Mouse (Mus musculus) liver, adult (tissue): Measurements from ENCODE around the gene Gm8334.
"Not testable (repeated sequence)": the region's sequence is repeated elsewhere in the genome, so short reads cannot be mapped to it uniquely, and the experiment has no call there.

Experiments
- GATA4 ChIP-seq: IDR thresholded peaks from 2 replicates; pipeline ENCODE4 v1.6.1; 2014; ENCODE audit warnings: mild to moderate bottlenecking, low read length; ENCODE audit not compliant: insufficient replicate concordance

Gm8334 gene

DNA sequence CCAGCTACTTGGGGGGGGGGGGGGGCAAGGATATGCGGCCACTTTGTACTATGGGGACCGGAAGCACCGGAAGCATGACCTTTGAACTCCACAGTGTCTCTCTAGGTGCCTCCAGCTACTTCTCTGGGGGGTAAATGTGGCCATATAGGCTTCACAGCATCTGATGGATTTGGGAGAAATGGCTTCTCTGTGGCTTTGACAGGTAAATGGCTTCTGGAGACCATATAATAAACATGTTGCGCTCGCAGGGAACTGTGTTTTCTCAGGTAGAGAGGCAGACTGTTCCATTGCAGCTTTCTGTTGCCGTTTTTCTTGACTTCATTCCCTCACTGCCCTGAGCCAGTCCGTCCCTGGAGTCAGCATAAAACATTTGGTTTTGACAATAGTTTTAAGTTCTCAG lies at the start of gene Gm8334:
Gene Gm8334 (minus strand): TSS at position 101 of the 400 bp plus-strand sequence.
- TF ChIP-seq GATA4, result not testable (repeated sequence)

DNA sequence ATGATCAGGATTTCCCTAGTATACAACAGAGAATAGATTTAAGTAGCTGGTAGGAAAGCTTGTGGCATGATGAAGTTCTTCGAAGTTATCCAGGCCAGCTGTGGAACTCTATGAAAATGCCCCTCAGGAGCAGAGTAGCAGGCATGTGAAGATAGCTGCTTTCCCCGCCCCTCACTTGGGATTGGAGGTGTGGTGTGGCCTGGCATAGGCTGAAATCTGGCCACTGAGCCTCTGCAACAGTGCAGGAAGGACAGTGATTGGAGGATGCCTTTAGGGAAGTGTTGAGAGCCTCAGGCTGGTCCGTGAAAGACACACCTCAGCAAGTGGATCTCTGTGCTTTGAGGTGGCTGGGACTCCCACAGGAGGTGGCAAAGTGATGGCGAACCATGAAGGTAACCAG lies 48.3 kb upstream of the Gm8334 start, which contains the start of gene Gm15127:
Gene Gm15127 (plus strand): TSS at position 301 of the 400 bp plus-strand sequence.
- not testable (repeated sequence) for TF ChIP-seq GATA4
